Mouse (Mus musculus) small intestine, adult 2 months (tissue): Measurements from ENCODE around the gene Rsph3a. TPM values are rescaled to one million over a fixed set of nuclear protein-coding genes. Genes with fewer than 3 reads are reported as not detected.

ENCODE experiments used
- H3K27ac ChIP-seq: fragments of 200-500 bp; 2 replicates; pipeline ENCODE4 v1.5.1; 2012; ENCODE audit warnings: low read depth, low read length, control low read depth, inconsistent platforms; ENCODE audit not compliant: insufficient read depth
- H3K27me3 ChIP-seq: fragments of 200-500 bp; 2 replicates; pipeline ENCODE4 v1.6.1; 2012; ENCODE audit warnings: mild to moderate bottlenecking, moderate library complexity, low read length, inconsistent platforms; ENCODE audit not compliant: control insufficient read depth, insufficient read depth
- H3K36me3 ChIP-seq: fragments of 200-500 bp; 2 replicates; pipeline ENCODE4 v1.6.1; 2012; ENCODE audit warnings: mild to moderate bottlenecking, low read length, control low read depth, inconsistent platforms; ENCODE audit not compliant: control insufficient read depth, insufficient read depth
- H3K4me1 ChIP-seq: fragments of 200-500 bp; 2 replicates; pipeline ENCODE4 v1.6.1; 2012; ENCODE audit warnings: low read length, inconsistent platforms, mixed read lengths; ENCODE audit not compliant: control insufficient read depth, insufficient read depth, insufficient read length
- H3K4me3 ChIP-seq: fragments of 200-500 bp; 2 replicates; pipeline ENCODE4 v1.5.1; 2012; ENCODE audit warnings: low read depth, mild to moderate bottlenecking, control low read depth, inconsistent platforms, low read length, moderate library complexity
- CTCF ChIP-seq: fragments of 200-500 bp; IDR thresholded peaks from 2 replicates; pipeline ENCODE4 v1.5.1; 2012; ENCODE audit warnings: low read depth, mild to moderate bottlenecking, control low read depth, inconsistent platforms, low read length, moderate library complexity, mixed read lengths; ENCODE audit not compliant: insufficient replicate concordance, insufficient read length; ENCODE audit errors: extremely low read depth
- POLR2A ChIP-seq: fragments of 200-500 bp; IDR thresholded peaks from 2 replicates; pipeline ENCODE4 v1.6.1; 2012; ENCODE audit warnings: low read depth, mild to moderate bottlenecking, control low read depth, inconsistent platforms, low read length, moderate library complexity
- WGBS: fragments of 180-500 bp; shearing (Covaris S2); methylation state at CpG from one replicate; pipeline ENCODE4 v1.1.7; 2018; 5-methylcytosine and 5-hydroxymethylcytosine counted together
- polyA plus RNA-seq: library from polyadenylated mRNA; depleted of rRNA; stranded (reverse); fragments of >200 nt; gene quantifications from 2 replicates; pipeline ENCODE4 v1.2.3, GENCODE M21; 2012

The Rsph3a gene
- polyA plus RNA-seq, 1 experiment: 66.3 TPM

GRCm38 (mm10) chr17:7902362-7902761 is 43.1 kb upstream of the Rsph3a start:
- Histone ChIP-seq H3K27me3 (no peaks in the 10 kb centered on the region), H3K4me1 (no peaks in the 10 kb centered on the region), H3K36me3 (no peaks in the 10 kb centered on the region), H3K4me3 (no peak overlapping the region), H3K27ac (no peak overlapping the region)
- TF ChIP-seq POLR2A: no peak
- no peak for TF ChIP-seq CTCF
- WGBS: 57% methylated on average over 3 of the region's 3 CpGs

DNA sequence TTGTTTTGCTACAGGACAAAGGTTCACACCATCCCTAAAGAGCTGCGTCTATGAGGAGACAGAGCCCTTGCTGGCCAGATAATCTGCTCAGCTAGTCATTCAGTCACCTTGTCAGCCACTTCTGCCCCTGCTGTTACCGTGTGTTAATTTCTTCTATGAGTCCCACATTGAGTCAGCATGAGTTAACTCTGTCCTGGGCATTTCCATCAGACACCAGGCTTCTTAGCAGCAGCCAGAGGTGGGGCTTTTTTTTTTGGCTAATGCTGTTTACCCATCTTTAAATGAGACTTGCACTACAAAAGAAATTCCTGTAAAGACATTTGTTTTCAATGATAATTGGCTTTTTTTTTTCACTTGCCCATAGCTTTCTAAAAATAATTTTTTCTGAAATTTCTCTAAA is 40.4 kb upstream of the Rsph3a start:
- Histone ChIP-seq H3K4me1 (no peaks in the 10 kb centered on the region), H3K27me3 (no peaks in the 10 kb centered on the region), H3K4me3 (no peak overlapping the region), H3K36me3 (no peaks in the 10 kb centered on the region), H3K27ac (no peak overlapping the region)
- WGBS: 24% methylated on average over 2 of the region's 2 CpGs
- TF ChIP-seq POLR2A (no peak), CTCF (no peak)

- Histone ChIP-seq H3K27ac (no peak overlapping the region), H3K36me3 (no peaks in the 10 kb centered on the region), H3K4me1 (no peaks in the 10 kb centered on the region), H3K4me3 (no peak overlapping the region), H3K27me3 (no peaks in the 10 kb centered on the region)
- 34% methylated on average over 4 of the region's 4 CpGs for WGBS
- TF ChIP-seq POLR2A (no peak), CTCF (no peak)
These were observed 39.3 kb upstream of the Rsph3a start for GRCm38 (mm10) chr17:7905936-7906685.

DNA sequence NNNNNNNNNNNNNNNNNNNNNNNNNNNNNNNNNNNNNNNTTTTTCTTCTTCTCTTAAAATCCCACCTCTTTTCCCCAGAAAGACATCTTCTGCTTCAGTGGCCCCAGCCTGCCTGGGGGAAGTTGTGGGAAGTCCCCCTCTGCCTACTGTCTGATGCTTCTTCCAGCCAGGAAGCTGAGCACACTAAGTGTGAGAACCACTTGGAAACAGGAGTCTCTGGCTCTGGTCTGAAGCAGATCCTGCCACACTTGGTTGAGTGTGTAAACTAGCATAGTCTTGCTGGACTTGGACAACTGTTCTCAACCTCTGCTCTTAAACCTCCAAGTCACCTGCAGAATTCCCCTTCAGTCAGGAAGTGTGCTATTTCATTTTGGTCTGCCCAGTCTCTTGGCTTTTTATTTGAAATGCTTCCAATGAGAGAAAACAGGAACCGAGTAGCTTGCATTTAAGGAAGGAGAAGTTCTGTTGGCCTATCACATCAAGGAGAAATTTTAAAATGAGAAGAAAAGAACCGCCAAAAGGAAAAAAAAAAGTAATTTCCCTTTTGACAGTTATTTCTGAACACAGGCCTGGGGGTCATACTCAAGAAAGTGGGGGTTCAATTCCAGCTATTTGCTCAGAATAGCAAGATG is 30.7 kb upstream of the Rsph3a start:
- 56% methylated on average over 2 of the region's 2 CpGs for WGBS

DNA sequence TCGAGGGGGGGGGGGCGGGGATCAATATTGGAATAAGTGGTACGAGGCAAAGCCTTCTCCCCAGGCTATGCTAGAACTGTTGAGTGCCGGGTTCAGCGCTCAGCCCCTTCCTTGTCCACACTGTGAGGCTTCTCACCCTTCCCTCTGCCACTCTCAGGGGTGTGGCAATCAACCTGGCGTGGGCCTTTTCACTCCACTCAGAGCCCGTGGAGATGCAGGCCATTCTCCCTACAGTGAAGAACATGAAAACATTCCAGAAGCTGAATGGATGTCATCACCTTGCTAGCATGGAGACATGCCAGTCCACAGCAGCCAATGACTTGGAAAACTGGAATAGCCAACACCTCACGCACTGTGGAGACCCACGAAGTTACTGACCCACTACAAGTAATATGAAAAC is 29.6 kb upstream of the Rsph3a start:
- no peak overlapping the region for H3K4me3 ChIP-seq
- TF ChIP-seq POLR2A (no peak), CTCF (no peak)
- no peaks in the 10 kb centered on the region for H3K36me3 ChIP-seq
- no peaks in the 10 kb centered on the region for H3K27me3 ChIP-seq
- 57% methylated on average over 9 of the region's 9 CpGs for WGBS
- H3K27ac ChIP-seq: no peak overlapping the region
- no peaks in the 10 kb centered on the region for H3K4me1 ChIP-seq

More for the DNA sequence above, 30.7 kb upstream of the Rsph3a start:
- TF ChIP-seq CTCF: no peak
- no peak for TF ChIP-seq POLR2A
- no peaks in the 10 kb centered on the region for H3K27me3 ChIP-seq
- H3K4me3 ChIP-seq: no peak overlapping the region
- H3K4me1 ChIP-seq: no peaks in the 10 kb centered on the region
- H3K27ac ChIP-seq: no peak overlapping the region
- no peaks in the 10 kb centered on the region for H3K36me3 ChIP-seq

GRCm38 (mm10) chr17:7916782-7917574 is 28.4 kb upstream of the Rsph3a start:
- Histone ChIP-seq H3K27ac (0 out of 2 replicates have a peak overlapping the region, but pooled peaks have one; percentile 45), H3K4me1 (no peaks in the 10 kb centered on the region), H3K27me3 (no peaks in the 10 kb centered on the region), H3K4me3 (no peak overlapping the region), H3K36me3 (no peaks in the 10 kb centered on the region)
- 48% methylated on average over 12 of the region's 12 CpGs for WGBS
- TF ChIP-seq POLR2A: no peak
- TF ChIP-seq CTCF: no peak

- H3K27ac ChIP-seq: no peak overlapping the region
- H3K36me3 ChIP-seq: no peaks in the 10 kb centered on the region
- TF ChIP-seq POLR2A (no peak), CTCF (no peak)
- 75% methylated on average over 2 of the region's 2 CpGs for WGBS
- H3K4me3 ChIP-seq: no peak overlapping the region
- no peaks in the 10 kb centered on the region for H3K27me3 ChIP-seq
- peaks cover 2% of the 10 kb centered on the region; the same call in 1 of the 2 replicates for H3K4me1 ChIP-seq
These were observed 27.1 kb upstream of the Rsph3a start for GRCm38 (mm10) chr17:7918355-7918754.
